Mouse (Mus musculus): ENCODE data around the gene Chil6. TPM values are rescaled to one million over a fixed set of nuclear protein-coding genes. Genes with fewer than 3 reads are reported as not detected.

The Chil6 gene
- polyA plus RNA-seq (2014; fragmentation: Nextera tagmentation; extraction: Ambion mirVana), result not detected in 2 replicates

- Histone ChIP-seq H3K27me3 (ENCODE audit: control insufficient read depth, insufficient read depth, low read length) (no peaks in the 10 kb centered on the region), H3K27ac (ENCODE audit: low read depth, low read length) (no peak within 1 kb of the TSS), H3K4me2 (replicated peaks; ENCODE audit: low read depth, low read length) (no peak within 1 kb of the TSS), H3K9ac (ENCODE audit: low read depth, low read length) (no peak within 1 kb of the TSS), H3K4me1 (ENCODE audit: control insufficient read depth, insufficient read depth, low read length) (no peaks in the 10 kb centered on the region), H3K36me3 (ENCODE audit: control insufficient read depth, insufficient read depth, low read length) (no peaks in the 10 kb centered on the region), H3K4me3 (ENCODE audit: low read length) (no peak within 1 kb of the TSS), H3K9me3 (ENCODE audit: control insufficient read depth, low read length) (no peaks in the 10 kb centered on the region)
- no peak for ATAC-seq (ENCODE audit: low FRiP score, low TSS enrichment)
These were observed at the start of gene Chil6 for GRCm38 (mm10) chr3:106406082-106406481. TSS of gene Chil6 (minus strand) at chr3:106406182.

- H3K4me2 ChIP-seq (replicated peaks; ENCODE audit: low read depth, low read length), result no peak overlapping the region
- no peaks in the 10 kb centered on the region for H3K36me3 ChIP-seq (ENCODE audit: control insufficient read depth, insufficient read depth, low read length)
- no peaks in the 10 kb centered on the region for H3K9me3 ChIP-seq (ENCODE audit: control insufficient read depth, low read length)
- 76% methylated on average over 4 of the region's 4 CpGs for WGBS
- H3K27me3 ChIP-seq (ENCODE audit: control insufficient read depth, insufficient read depth, low read length), result no peaks in the 10 kb centered on the region
- ATAC-seq (ENCODE audit: low FRiP score, low TSS enrichment), result no peak
- no peak overlapping the region for H3K27ac ChIP-seq (ENCODE audit: low read depth, low read length)
- H3K4me3 ChIP-seq (ENCODE audit: low read length), result no peak overlapping the region
- no peak overlapping the region for H3K9ac ChIP-seq (ENCODE audit: low read depth, low read length)
- no peaks in the 10 kb centered on the region for H3K4me1 ChIP-seq (ENCODE audit: control insufficient read depth, insufficient read depth, low read length)
These were observed 46.6 kb upstream of the Chil6 start for GRCm38 (mm10) chr3:106452616-106453015.

- H3K4me1 ChIP-seq (ENCODE audit: control insufficient read depth, insufficient read depth, low read length), result no peaks in the 10 kb centered on the region
- H3K9ac ChIP-seq (ENCODE audit: low read depth, low read length), result no peak overlapping the region
- 78% methylated on average over 4 of the region's 4 CpGs for WGBS
- H3K9me3 ChIP-seq (ENCODE audit: control insufficient read depth, low read length), result no peaks in the 10 kb centered on the region
- H3K4me3 ChIP-seq (ENCODE audit: low read length), result no peak overlapping the region
- no peak overlapping the region for H3K27ac ChIP-seq (ENCODE audit: low read depth, low read length)
- H3K36me3 ChIP-seq (ENCODE audit: control insufficient read depth, insufficient read depth, low read length), result no peaks in the 10 kb centered on the region
- no peaks in the 10 kb centered on the region for H3K27me3 ChIP-seq (ENCODE audit: control insufficient read depth, insufficient read depth, low read length)
- H3K4me2 ChIP-seq (replicated peaks; ENCODE audit: low read depth, low read length), result no peak overlapping the region
- no peak for ATAC-seq (ENCODE audit: low FRiP score, low TSS enrichment)
These were observed 43.6 kb upstream of the Chil6 start for GRCm38 (mm10) chr3:106449567-106449966.

GRCm38 (mm10) chr3:106448995-106449394 lies 43.0 kb upstream of the Chil6 start:
- Histone ChIP-seq H3K4me1 (ENCODE audit: control insufficient read depth, insufficient read depth, low read length) (no peaks in the 10 kb centered on the region), H3K9me3 (ENCODE audit: control insufficient read depth, low read length) (no peaks in the 10 kb centered on the region), H3K9ac (ENCODE audit: low read depth, low read length) (no peak overlapping the region), H3K4me2 (replicated peaks; ENCODE audit: low read depth, low read length) (no peak overlapping the region), H3K27me3 (ENCODE audit: control insufficient read depth, insufficient read depth, low read length) (no peaks in the 10 kb centered on the region), H3K36me3 (ENCODE audit: control insufficient read depth, insufficient read depth, low read length) (no peaks in the 10 kb centered on the region), H3K4me3 (ENCODE audit: low read length) (no peak overlapping the region), H3K27ac (ENCODE audit: low read depth, low read length) (no peak overlapping the region)
- no peak for ATAC-seq (ENCODE audit: low FRiP score, low TSS enrichment)

GRCm38 (mm10) chr3:106448571-106448970 lies 42.6 kb upstream of the Chil6 start:
- no peak overlapping the region for H3K4me3 ChIP-seq (ENCODE audit: low read length)
- no peaks in the 10 kb centered on the region for H3K27me3 ChIP-seq (ENCODE audit: control insufficient read depth, insufficient read depth, low read length)
- H3K27ac ChIP-seq (ENCODE audit: low read depth, low read length), result no peak overlapping the region
- no peaks in the 10 kb centered on the region for H3K4me1 ChIP-seq (ENCODE audit: control insufficient read depth, insufficient read depth, low read length)
- H3K9ac ChIP-seq (ENCODE audit: low read depth, low read length), result no peak overlapping the region
- H3K36me3 ChIP-seq (ENCODE audit: control insufficient read depth, insufficient read depth, low read length), result no peaks in the 10 kb centered on the region
- no peak for ATAC-seq (ENCODE audit: low FRiP score, low TSS enrichment)
- no peak overlapping the region for H3K4me2 ChIP-seq (replicated peaks; ENCODE audit: low read depth, low read length)
- H3K9me3 ChIP-seq (ENCODE audit: control insufficient read depth, low read length), result no peaks in the 10 kb centered on the region

Other genes starting within 250 kb of the Chil6 start
- gene Chil3, start 238.6 kb downstream of the Chil6 start, polyA plus RNA-seq (2014; fragmentation: Nextera tagmentation; extraction: Ambion mirVana), result not detected in 2 replicates
- not detected in 2 replicates for gene Chil4, start 186.7 kb downstream of the Chil6 start, polyA plus RNA-seq (2014; fragmentation: Nextera tagmentation; extraction: Ambion mirVana)
- 3.8 and 4.4 TPM in 2 replicates for gene Dennd2d, start 76.2 kb upstream of the Chil6 start, polyA plus RNA-seq (2014; fragmentation: Nextera tagmentation; extraction: Ambion mirVana)
- 70.4 and 75.7 TPM in 2 replicates for gene Dram2, start 141.6 kb upstream of the Chil6 start, polyA plus RNA-seq (2014; fragmentation: Nextera tagmentation; extraction: Ambion mirVana)
- gene Cept1, start 141.6 kb upstream of the Chil6 start, polyA plus RNA-seq (2014; fragmentation: Nextera tagmentation; extraction: Ambion mirVana), result 58.9 and 64.2 TPM in 2 replicates